Mouse (Mus musculus) heart, embryonic 10.5 days (tissue): ENCODE measurements around the gene Ace3. TPM values are rescaled to one million over a fixed set of nuclear protein-coding genes. Genes with fewer than 3 reads are reported as not detected.
"Not testable (repeated sequence)": the region's sequence is repeated elsewhere in the genome, so short reads cannot be mapped to it uniquely, and the experiment has no call there.

ENCODE experiments used
- DNase-seq: peaks from one replicate; pipeline ENCODE4 v3.0.0-alpha.2; 2017; ENCODE audit warnings: low spot score
- H3K27ac ChIP-seq: fragments of 300-500 bp; sonication (generic); 2 replicates; pipeline ENCODE4 v1.5.1; 2016; ENCODE audit warnings: mild to moderate bottlenecking
- H3K27me3 ChIP-seq: fragments of 300-500 bp; sonication (generic); 2 replicates; pipeline ENCODE4 v1.6.1; 2016; ENCODE audit warnings: mild to moderate bottlenecking; ENCODE audit not compliant: poor library complexity, insufficient read depth, severe bottlenecking
- H3K36me3 ChIP-seq: fragments of 300-500 bp; sonication (generic); 2 replicates; pipeline ENCODE4 v1.6.1; 2016; ENCODE audit warnings: mild to moderate bottlenecking, moderate library complexity
- H3K4me1 ChIP-seq: fragments of 300-500 bp; sonication (generic); 2 replicates; pipeline ENCODE4 v1.6.1; 2016; ENCODE audit warnings: mild to moderate bottlenecking
- H3K4me3 ChIP-seq: fragments of 300-500 bp; sonication (generic); 2 replicates; pipeline ENCODE4 v1.5.1; 2016; ENCODE audit warnings: mild to moderate bottlenecking, moderate library complexity
- H3K9me3 ChIP-seq: fragments of 300-500 bp; sonication (generic); 2 replicates; pipeline ENCODE4 v1.6.1; 2016; ENCODE audit warnings: mild to moderate bottlenecking, moderate library complexity
- WGBS: fragments of 180-500 bp; shearing (Covaris S2); methylation state at CpG from one replicate; pipeline ENCODE4 v1.1.7; 2016; 5-methylcytosine and 5-hydroxymethylcytosine counted together
- polyA plus RNA-seq: library from polyadenylated mRNA; unstranded; fragments of >200 nt; fragmentation: Nextera tagmentation; extraction: Ambion mirVana; gene quantifications from 2 replicates; pipeline ENCODE4 v1.2.1, GENCODE M21; 2016

Gene Ace3
- polyA plus RNA-seq, 1 experiment from 2014 or later: not detected

DNA sequence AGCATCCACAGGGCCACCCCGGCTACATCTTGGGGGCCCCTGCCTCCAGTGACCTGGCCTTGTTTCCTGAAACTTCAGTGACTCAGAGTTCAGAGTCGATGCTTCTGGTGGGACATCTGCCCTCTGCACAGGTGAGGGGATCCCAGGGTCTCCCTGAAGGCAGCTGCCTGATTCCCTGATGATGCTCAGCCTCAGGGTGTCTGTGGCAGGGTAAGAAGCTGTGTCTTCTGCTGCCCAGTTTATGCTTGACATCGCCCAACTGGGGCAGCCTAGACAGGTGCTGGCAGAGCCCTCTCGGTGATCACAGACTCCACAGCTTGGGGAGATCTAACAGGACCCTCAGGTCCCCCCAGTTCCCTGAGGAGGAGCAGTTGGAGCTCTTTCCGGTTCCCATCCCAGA lies 33.1 kb downstream of the Ace3 start:
- WGBS: 88% methylated on average over 5 of the region's 5 CpGs
- Histone ChIP-seq H3K4me3 (no peak overlapping the region), H3K27me3 (peaks cover 21% of the 10 kb centered on the region; the same call in 1 of the 2 replicates), H3K9me3 (no peaks in the 10 kb centered on the region), H3K36me3 (peaks cover 8% of the 10 kb centered on the region), H3K27ac (no peak overlapping the region), H3K4me1 (no peaks in the 10 kb centered on the region)
- no peak for DNase-seq

DNA sequence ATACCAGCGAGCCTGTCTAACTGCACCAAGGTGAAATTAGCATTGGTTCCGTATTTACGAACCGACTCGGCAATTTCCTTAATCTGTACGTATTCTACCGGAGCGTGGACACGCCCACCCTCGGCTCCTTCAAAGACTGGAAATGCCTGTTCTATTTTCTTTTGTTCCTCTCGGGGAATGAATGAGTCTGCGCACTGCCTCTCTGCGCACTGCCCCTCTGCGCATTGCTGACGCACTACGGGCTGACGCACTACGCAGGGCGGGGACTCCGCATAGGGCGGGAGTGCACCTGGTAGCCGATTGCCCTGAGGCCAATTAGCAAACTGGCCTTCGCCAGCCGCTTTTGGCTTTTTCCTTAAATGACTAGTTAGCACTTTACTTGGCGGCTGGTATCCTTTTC lies 37.6 kb downstream of the Ace3 start:
- not testable (repeated sequence) for DNase-seq, H3K9me3 ChIP-seq, H3K27ac ChIP-seq, H3K27me3 ChIP-seq, H3K36me3 ChIP-seq, H3K4me1 ChIP-seq
- peak overlapping the region; percentile 47 for H3K4me3 ChIP-seq
- WGBS: 48% methylated on average over 12 of the region's 25 CpGs

DNA sequence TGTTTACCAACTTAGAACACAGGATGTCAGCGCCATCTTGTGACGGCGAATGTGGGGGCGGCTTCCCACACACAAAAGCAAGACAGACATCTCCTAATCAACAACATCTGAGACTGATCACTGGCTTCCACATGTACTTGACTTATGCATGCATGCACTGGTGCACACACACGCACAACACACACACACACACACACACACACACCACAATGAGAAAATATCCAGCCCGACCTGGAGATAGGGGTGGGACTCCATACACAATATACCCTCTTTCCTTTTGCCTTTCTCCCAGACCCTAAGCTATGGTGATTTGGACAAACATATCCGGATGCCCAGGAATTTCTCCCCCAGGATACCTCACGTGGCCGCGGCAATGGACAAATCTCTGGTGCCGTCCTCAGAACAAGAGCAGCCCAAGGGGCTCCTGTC lies 39.0 kb downstream of the Ace3 start:
- Histone ChIP-seq H3K4me1 (peaks cover 15% of the 10 kb centered on the region; the same call in 1 of the 2 replicates), H3K27ac (peak overlapping the region; percentile 79), H3K36me3 (no peaks in the 10 kb centered on the region), H3K27me3 (no peaks in the 10 kb centered on the region), H3K9me3 (no peaks in the 10 kb centered on the region), H3K4me3 (peak overlapping the region; percentile 38)
- DNase-seq: no peak
- 43% methylated on average over 11 of the region's 11 CpGs for WGBS

DNA sequence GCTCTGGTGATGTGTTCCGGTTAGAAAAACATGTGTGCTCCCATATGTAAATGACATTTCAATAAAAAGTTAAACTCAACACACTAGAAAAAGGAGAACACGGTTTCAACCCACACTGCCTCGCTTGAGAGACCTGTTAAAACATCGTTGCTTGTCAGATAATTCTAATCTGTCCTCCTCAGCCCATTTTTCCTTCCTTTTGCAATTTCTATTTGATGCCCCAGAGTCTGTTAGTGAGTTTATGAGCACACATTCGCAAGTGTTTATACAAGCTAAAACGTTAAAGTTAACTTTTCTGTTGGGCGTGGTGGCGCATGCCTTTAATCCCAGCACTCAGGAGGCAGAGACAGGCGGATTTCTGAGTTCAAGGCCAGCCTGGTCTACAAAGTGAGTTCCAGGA lies 40.5 kb downstream of the Ace3 start:
- Histone ChIP-seq H3K4me1 (peaks cover 18% of the 10 kb centered on the region; the same call in 1 of the 2 replicates), H3K27me3 (no peaks in the 10 kb centered on the region), H3K27ac (no peak overlapping the region), H3K4me3 (no peak overlapping the region), H3K36me3 (0 out of 2 replicates have a peak, but pooled peaks cover 3% of the 10 kb centered on the region), H3K9me3 (no peaks in the 10 kb centered on the region)
- no peak for DNase-seq
- WGBS: 84% methylated on average over 9 of the region's 9 CpGs

DNA sequence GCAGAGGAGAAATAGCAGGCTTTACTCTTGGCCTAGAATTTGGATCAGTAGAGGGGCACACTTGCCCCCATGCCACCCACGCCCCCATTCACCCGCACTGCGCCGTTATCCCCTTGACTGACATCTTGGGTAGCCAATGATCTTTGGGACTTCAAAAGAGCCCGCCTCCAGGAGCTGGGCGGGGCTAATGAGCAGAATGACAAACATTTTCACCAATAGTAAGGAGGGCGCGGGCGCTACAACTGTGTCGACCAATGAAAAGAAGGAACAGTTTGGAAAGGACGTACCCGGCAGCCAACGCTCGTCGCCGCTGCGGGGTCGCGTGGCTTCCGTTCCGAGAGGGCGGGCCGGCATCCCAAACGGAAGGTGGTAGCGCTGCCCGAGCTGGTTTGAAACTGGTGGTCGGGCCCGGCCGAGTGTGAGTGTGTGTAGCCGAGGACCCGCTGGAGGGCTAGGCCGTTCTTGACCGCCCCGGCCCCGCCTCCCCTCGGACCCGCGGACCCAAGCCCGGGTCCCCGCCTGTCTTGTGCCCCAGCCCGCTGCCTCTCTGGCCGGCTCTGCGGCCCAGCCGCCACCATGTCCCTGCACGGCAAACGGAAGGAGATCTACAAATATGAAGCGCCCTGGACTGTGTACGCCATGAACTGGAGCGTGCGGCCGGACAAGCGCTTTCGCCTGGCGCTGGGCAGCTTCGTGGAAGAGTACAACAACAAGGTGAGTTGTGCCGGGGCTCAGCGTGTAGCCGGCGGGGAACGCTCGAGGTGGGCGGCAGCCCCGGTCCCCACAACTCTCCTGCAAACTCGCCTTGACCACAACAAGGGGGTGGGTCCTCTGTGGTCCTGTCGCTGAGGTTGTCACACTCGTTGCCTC lies 42.3 kb downstream of the Ace3 start, which contains the start of gene Dcaf7:
Dcaf7 (plus strand) TSS at position 325 of the 870 bp plus-strand sequence.
- no peaks in the 10 kb centered on the region for H3K27me3 ChIP-seq
- H3K4me1 ChIP-seq: peaks cover 18% of the 10 kb centered on the region; the same call in 1 of the 2 replicates
- peak within 1 kb of the TSS; percentile 97 for H3K4me3 ChIP-seq
- peak; percentile 99 for DNase-seq
- H3K27ac ChIP-seq: peak within 1 kb of the TSS; percentile 92
- WGBS: under 1% methylated on average over 65 of the region's 66 CpGs
- 0 out of 2 replicates have a peak, but pooled peaks cover 3% of the 10 kb centered on the region for H3K36me3 ChIP-seq
- H3K9me3 ChIP-seq: no peaks in the 10 kb centered on the region

DNA sequence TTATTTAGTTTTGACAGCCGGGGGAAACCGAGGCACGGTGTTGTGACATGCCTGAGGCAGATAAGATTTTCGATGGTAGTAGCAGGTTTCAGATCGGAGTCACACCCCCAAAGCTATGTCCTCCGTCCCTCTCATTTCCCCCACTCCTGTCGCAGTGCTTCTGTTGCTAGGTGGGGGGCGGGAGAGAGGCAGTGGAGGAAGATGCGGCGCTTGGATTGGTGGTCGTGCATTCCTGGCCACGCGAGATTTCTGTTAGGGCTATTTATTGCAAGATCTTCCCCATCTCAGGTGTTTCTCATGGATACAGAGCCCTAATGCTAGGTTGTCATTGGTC lies 42.9 kb downstream of the Ace3 start:
- DNase-seq: peak; percentile 88

DNA sequence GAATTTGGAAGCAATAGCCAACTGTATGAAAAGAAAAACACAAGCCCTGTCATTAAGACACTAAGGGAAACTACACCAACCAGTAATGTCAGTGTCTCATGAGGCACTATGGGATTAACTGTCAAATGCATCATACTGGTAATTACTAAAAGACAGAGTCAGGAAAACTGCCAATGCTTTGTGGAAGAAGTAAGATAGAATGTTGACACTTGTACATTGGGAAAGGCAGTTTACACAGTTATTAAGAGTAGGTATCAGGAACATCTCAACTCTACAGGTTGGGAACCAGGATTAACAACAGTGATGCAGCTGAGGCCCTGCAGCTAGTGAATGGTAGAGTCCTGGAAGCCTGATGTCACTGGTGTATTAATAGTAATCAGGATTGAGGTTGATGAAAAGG lies 49.9 kb downstream of the Ace3 start:
- Histone ChIP-seq H3K36me3 (peaks cover 30% of the 10 kb centered on the region), H3K4me1 (0 out of 2 replicates have a peak, but pooled peaks cover 3% of the 10 kb centered on the region), H3K27ac (no peak overlapping the region), H3K4me3 (no peak overlapping the region), H3K27me3 (no peaks in the 10 kb centered on the region), H3K9me3 (no peaks in the 10 kb centered on the region)
- no peak for DNase-seq

More for the DNA sequence above, 42.9 kb downstream of the Ace3 start:
- peaks cover 18% of the 10 kb centered on the region; the same call in 1 of the 2 replicates for H3K4me1 ChIP-seq
- under 1% methylated on average over 13 of the region's 13 CpGs for WGBS
- H3K9me3 ChIP-seq: no peaks in the 10 kb centered on the region
- H3K27me3 ChIP-seq: no peaks in the 10 kb centered on the region
- peak overlapping the region; percentile 97 for H3K4me3 ChIP-seq
- peak overlapping the region; percentile 92 for H3K27ac ChIP-seq
- H3K36me3 ChIP-seq: 0 out of 2 replicates have a peak, but pooled peaks cover 3% of the 10 kb centered on the region

DNA sequence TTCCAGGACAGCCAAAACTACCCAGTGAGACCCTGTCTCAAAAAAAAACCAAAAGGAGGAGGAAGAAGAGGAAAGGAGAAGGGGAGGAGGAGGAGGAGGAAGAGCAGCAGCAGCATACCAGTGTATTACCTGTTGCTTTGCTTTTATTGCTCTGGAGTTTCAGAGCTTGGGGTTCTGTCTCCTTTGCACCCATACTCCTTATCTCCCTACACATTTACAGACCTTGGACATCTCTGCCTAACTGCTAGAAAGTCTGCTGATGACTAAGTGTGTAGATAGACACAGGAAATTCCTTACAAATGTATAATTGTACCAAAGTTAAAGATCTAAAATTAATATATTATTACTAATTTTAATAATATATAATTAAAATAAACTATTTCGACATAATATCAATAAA lies 50.8 kb downstream of the Ace3 start:
- no peak overlapping the region for H3K27ac ChIP-seq
- H3K27me3 ChIP-seq: no peaks in the 10 kb centered on the region
- H3K4me1 ChIP-seq: no peaks in the 10 kb centered on the region
- H3K9me3 ChIP-seq: no peaks in the 10 kb centered on the region
- no peak overlapping the region for H3K4me3 ChIP-seq
- DNase-seq: no peak
- 86% methylated on average over 1 of the region's 1 CpGs for WGBS
- peaks cover 35% of the 10 kb centered on the region for H3K36me3 ChIP-seq

DNA sequence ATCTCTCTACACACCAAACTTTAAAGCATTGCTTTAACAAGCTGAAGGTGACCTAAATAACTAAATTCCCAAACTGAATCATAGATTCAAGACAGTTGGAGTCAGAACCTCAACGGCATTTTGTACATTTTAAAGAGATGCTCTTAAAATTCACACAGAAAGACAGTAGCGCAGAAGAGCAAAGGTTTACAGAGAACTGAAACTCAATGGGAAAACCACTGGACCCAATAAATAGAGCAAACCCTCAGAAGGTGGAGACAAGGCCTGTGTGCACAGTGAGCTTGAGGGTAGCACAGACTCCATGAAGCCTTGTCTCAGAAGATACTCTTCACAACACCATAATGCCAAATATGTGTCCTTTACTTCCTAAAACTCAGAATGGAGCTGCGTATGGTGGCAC lies 51.3 kb downstream of the Ace3 start:
- no peaks in the 10 kb centered on the region for H3K27me3 ChIP-seq
- no peaks in the 10 kb centered on the region for H3K4me1 ChIP-seq
- no peak for DNase-seq
- H3K27ac ChIP-seq: no peak overlapping the region
- 96% methylated on average over 3 of the region's 3 CpGs for WGBS
- no peak overlapping the region for H3K4me3 ChIP-seq
- H3K36me3 ChIP-seq: peaks cover 39% of the 10 kb centered on the region
- no peaks in the 10 kb centered on the region for H3K9me3 ChIP-seq

DNA sequence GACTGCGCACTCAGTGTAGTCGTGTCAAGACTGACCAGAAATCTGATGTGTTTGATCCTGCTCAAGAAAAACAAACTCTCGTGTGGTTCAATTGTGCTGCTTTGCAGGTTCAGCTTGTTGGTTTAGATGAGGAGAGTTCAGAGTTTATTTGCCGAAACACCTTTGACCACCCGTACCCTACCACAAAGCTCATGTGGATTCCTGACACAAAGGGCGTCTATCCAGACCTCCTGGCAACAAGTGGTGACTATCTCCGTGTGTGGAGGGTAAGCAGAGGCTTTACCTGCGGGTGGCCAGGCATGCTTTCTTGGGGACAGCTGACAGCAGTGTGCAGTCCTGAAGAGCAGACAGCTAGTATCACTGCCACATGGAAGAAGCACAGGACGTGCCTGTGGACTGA lies 52.1 kb downstream of the Ace3 start:
- 85% methylated on average over 9 of the region's 9 CpGs for WGBS

DNA sequence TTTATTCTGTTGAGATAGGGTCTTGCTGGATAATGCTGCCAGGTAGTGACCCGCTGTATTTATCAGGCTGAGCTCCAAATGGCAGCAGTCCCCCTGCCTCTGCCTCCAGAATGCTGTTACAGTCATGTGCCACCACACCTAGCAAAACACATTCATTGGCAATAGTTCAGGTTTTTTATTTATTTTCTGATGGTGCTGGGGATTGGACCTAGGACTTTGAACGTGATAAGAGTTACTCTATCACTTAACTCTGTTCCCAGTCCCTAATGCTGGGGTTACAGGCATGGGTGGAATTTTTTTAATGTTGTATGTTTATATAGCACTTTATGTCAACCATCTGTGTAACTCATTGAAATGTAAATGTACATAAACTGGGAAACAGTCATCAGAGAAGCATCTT lies 59.4 kb downstream of the Ace3 start:
- H3K27ac ChIP-seq: no peak overlapping the region
- 92% methylated on average over 2 of the region's 2 CpGs for WGBS
- H3K9me3 ChIP-seq: no peaks in the 10 kb centered on the region
- H3K4me1 ChIP-seq: no peaks in the 10 kb centered on the region
- H3K36me3 ChIP-seq: peaks cover 95% of the 10 kb centered on the region
- H3K4me3 ChIP-seq: no peak overlapping the region
- no peaks in the 10 kb centered on the region for H3K27me3 ChIP-seq
- no peak for DNase-seq

More for the DNA sequence above, 52.1 kb downstream of the Ace3 start:
- H3K36me3 ChIP-seq: peaks cover 47% of the 10 kb centered on the region
- H3K4me3 ChIP-seq: no peak overlapping the region
- no peaks in the 10 kb centered on the region for H3K9me3 ChIP-seq
- no peaks in the 10 kb centered on the region for H3K27me3 ChIP-seq
- no peaks in the 10 kb centered on the region for H3K4me1 ChIP-seq
- H3K27ac ChIP-seq: no peak overlapping the region
- DNase-seq: no peak

DNA sequence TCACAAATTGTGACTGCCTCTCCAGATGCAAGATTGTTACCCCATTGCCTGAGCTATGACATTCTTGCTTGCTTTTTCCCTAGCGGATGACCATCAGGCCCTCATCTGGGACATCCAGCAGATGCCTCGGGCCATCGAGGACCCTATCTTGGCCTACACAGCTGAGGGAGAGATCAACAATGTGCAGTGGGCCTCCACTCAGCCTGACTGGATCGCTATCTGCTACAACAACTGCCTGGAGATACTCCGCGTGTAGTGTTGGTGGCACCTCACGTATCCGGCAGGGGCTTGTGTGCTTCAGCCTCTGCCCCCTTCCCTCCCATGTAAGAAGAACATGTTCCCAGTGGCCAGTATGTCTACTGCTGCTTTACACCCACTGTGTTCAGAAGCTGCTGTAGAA lies 60.1 kb downstream of the Ace3 start:
- Histone ChIP-seq H3K4me3 (no peak overlapping the region), H3K9me3 (no peaks in the 10 kb centered on the region), H3K27me3 (no peaks in the 10 kb centered on the region), H3K4me1 (no peaks in the 10 kb centered on the region), H3K27ac (no peak overlapping the region), H3K36me3 (peaks cover 95% of the 10 kb centered on the region)
- no peak for DNase-seq
- 94% methylated on average over 8 of the region's 8 CpGs for WGBS
